Mouse (Mus musculus) gastrocnemius, postnatal 36 days (tissue): ENCODE measurements around the gene Ugt1a6b. TPM values are rescaled to one million over a fixed set of nuclear protein-coding genes. Genes with fewer than 3 reads are reported as not detected.

Experiments
- DNase-seq, 2 experiments: peaks; one replicate each; pipeline ENCODE4 v3.0.0; 2022
- intact Hi-C: fragments of 180-260 bp; cut with DNase I; formaldehyde crosslinking; loops from one replicate; pipeline ENCODE4 v1.15.1; 2025
- total RNA-seq, 2 experiments: library from RNA; stranded (reverse); gene quantifications; 2 replicates each; pipeline ENCODE4 v1.2.3; 2021

The Ugt1a6b gene
- total RNA-seq, 2 experiments from 2014 or later, result 0.43 to 0.74 TPM

DNA sequence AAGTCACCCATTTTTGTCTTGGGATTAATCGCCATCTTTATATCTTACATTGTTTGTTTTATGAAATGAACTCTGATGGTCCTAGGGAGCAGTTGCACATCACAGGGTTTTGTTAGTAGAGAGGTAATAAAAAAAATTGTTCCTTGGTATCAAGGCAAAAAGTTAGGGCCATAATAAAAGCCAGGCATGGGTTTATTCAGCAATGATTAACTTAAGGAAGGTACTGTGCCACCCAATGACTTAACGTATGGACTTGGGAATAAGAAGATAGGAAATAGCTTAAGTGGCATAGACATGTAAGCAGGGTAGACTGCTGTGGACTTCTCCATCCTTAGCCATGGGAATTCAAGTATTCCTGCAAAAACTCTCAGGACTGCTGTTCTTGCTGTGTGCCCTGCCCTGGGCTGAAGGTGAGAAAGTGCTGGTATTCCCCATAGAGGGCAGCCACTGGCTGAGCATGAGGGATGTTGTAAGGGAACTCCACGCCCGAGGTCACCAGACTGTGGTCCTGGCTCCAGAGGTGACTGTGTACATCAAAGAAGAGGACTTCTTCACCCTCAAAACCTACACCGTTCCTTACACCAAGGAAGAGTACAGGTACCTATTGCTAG is 83.4 kb downstream of the Ugt1a6b start:
- intact Hi-C loops, result no loop called here
- no peak for DNase-seq

DNA sequence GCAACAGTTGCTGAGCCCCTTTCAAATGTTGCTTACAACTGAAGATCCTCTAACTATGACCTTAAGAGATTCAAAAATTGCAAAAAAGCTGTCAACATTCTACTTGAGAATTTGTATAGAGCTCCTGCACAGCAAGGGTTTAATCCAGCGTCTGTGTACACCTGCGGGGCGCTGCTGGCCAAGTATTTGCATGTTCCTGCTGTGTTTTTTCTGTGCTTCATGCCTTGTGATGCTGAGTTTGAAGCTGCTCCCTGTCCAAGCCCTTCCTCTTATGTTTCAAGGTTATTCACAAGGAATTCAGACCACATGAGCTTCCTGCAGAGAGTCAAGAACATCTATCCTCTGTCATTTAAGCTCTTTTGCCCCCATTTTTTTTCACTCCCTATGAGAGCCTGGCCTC is 89.1 kb downstream of the Ugt1a6b start:
- DNase-seq, result no peak
- intact Hi-C loops, result no loop called here

DNA sequence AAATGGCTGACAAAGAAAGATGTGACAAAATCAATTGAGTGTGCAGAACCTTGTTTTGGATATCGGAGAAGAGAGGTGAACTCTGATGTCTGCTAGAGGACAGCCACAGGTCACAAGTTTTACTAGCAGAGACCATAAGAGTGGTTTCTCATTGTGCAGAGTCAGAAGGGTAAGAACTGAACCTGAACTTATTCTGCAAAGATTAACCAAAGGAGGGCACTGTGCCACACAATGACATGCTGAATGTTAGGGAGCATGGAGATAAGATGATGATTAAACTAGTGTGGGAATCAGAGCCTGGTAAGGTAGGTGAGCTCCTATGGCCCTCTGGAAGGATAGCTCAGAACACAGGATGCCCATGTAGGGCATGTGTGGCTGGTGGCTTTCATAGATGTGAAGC is 92.6 kb downstream of the Ugt1a6b start:
- intact Hi-C loops, result no loop called here
- DNase-seq, result no peak

DNA sequence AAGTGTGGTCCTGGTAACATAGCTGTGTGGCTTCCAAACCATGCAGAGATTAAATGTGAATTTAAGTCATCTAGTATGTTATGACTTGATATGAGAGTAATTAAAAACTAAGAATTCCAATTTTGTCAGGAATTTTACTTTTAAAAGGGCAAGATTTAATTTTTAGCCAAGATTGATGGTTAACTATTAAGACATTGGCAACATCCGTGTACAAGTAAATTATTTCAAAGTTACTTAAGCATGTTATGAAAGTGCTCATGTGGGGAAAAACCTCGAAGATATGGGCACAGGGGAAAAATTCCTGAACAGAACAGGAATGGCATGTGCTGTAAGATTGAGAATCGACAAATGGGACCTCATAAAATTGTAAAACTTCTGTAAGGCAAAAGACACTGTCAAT is 94.4 kb downstream of the Ugt1a6b start:
- no peak for DNase-seq
- intact Hi-C loops, result no loop called here

DNA sequence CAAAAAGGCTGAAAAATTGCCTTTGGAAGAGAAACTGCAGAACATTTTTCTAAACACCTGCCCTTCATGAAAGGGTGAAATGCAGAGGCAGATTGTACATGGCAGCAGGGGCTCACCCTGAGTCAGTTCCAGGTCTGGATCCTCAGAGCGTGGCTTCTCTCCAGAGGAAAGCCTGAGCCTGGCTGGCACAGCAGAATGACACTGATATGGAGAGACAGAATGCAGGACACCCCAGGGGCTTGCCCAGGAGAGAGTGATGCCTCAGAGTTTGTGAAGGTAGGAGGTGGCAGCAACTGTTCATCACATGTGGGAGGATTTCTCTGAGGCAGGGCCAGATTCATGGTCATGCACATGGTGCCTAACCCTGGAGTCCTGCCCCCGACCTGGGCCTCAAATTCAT is 96.9 kb downstream of the Ugt1a6b start:
- DNase-seq, result no peak
- intact Hi-C loops, result no loop called here

DNA sequence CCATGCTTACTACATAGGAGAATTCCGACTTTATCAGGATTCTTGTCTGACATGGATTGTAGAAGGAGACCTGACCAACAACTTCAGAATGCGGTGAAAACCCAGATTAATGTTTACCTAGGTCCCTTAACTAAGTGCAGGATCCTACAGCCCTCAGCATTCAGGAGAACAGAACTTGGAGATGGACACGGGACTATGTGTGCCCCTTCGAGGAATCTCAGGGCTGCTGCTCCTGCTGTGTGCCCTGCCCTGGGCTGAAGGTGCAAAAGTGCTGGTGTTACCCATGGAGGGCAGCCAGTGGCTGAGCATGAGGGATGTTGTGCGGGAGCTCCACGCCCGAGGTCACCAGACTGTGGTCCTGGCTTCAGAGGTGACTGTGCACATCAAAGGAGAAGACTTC is 97.4 kb downstream of the Ugt1a6b start, which contains the start of gene Ugt1a2:
Gene Ugt1a2 (plus strand): TSS at position 146 of the 400 bp plus-strand sequence.
- intact Hi-C loops, result no loop called here
- no peak for DNase-seq

DNA sequence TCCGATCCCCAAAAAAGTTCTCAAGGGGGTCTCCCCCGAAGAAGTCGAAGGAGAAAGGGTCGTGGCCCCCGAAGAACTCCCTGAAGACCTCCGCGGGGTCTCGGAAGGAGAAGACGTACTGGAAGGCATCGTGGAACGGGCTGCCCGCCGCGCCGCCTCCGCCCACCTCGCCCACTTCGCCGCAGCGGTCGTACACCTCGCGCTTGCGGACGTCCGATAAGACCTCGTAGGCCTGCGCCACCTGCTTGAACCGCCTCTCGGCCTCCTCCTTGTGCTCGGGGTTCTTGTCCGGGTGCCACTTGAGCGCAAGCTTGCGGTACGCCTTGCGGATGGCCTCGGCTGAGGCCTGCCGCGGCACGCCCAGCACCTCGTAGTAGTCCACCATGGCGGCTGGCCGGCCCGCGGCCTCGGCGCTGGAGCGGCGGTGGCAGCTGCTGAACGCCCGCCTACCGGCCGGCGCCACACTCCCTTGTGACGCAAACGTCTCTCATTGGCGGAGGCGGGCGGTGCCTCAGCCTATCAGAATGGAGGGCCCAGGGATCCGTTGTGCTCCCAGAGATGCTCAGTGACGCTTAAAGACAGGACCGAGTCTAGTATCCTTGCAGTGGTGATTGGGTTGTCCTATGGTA is 102.4 kb downstream of the Ugt1a6b start, which contains the start of gene Dnajb3:
Gene Dnajb3 (minus strand): TSS at position 489 of the 629 bp plus-strand sequence.
- DNase-seq, result peak in 1 of 2 experiments; percentile 54
- intact Hi-C loops, result no loop called here

DNA sequence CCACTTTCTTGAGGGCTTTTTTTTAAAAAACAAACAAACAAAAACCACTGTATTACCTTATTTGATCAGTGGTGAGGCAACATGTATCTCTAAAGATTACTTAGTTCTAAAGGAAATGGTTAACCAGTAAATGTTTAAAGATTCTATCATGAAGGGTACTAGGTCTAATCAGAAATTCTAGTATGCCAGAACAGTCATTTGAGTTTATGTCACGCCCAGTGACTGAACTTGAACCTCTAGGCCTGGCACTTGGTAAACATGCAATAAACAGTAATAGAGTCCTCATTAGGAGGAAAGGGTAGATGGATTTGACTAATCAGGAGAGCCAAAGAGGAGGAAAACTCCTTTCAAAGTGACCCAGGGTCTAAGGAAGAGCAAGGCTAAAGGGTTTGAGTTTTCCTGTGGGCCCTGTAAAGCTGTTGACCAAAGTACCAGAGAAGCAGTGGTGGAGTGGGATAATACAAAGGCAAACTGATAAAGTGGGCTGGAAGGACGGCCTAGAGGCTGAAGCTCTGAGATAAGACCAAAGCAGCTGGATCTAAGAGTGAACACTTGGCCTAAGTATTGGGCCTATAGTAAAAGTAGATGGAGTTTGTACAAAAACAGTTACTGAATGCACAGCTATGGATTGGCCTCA is 103.9 kb downstream of the Ugt1a6b start:
- no peak for DNase-seq

DNA sequence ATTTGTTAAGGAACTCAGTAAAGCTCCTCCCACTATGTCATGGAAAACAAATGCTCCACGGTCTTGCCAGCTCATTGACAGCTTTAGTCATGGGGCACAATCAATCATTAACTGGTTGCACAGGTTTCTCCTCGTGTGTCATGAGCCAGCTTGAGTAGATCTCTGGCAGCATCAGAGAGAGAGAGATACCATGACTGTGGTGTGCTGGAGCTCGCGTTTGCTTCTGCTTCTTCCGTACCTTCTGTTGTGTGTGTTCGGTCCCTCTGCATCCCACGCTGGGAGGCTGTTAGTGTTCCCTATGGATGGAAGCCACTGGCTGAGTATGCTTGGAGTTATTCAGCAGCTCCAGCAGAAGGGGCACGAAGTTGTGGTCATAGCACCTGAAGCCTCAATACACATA is 108.8 kb downstream of the Ugt1a6b start, which contains the start of gene Ugt1a1:
Gene Ugt1a1 (plus strand): TSS at position 148 of the 400 bp plus-strand sequence.
- intact Hi-C loops, result no loop called here
- DNase-seq, result no peak

More for the DNA sequence above, 103.9 kb downstream of the Ugt1a6b start:
- intact Hi-C loops, result no loop called here

DNA sequence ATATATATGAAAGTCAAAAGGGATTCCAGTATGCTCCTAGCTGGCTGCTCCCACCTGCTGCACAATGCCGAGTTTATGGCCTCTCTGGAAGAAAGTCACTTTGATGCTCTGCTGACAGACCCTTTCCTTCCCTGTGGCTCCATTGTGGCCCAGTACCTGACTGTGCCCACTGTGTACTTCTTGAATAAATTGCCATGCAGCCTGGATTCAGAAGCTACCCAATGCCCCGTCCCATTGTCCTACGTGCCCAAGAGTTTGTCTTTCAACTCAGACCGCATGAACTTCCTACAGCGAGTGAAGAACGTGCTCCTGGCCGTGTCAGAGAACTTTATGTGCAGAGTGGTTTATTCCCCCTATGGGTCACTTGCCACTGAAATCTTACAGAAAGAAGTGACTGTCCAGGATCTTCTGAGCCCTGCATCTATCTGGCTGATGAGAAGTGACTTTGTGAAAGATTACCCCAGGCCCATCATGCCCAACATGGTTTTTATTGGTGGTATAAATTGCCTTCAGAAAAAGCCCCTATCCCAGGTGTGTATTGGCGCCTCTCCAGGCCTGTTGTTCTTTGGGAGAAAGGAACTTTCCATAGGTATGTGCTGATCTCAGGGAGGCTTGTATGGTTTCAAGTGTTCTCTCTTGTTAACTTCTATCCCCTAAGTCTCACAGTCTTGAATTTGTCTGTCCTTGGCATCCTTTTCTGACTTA is 109.4 kb downstream of the Ugt1a6b start:
- DNase-seq, result peak in 1 of 2 experiments; percentile 8
- intact Hi-C loops, result no loop called here

DNA sequence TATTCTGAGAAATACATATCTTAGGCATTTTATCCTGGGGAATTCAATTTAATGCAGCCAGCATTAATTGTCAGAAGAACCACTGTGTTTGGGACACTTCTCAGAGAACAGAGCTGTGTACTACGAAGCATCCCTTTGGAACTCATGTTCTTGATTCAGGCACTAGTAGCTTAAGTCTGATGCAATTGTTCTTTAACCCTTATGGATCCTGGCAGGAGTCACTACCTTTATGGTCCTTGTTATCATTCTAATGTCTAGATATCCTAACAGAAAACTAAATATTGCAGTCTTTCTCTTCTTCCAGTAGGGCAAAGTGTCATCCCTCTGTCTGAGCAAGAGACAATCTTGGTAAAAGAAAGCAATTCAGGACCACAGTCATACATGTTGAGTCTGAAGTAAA is 110.0 kb downstream of the Ugt1a6b start:
- intact Hi-C loops, result no loop called here
- DNase-seq, result no peak

DNA sequence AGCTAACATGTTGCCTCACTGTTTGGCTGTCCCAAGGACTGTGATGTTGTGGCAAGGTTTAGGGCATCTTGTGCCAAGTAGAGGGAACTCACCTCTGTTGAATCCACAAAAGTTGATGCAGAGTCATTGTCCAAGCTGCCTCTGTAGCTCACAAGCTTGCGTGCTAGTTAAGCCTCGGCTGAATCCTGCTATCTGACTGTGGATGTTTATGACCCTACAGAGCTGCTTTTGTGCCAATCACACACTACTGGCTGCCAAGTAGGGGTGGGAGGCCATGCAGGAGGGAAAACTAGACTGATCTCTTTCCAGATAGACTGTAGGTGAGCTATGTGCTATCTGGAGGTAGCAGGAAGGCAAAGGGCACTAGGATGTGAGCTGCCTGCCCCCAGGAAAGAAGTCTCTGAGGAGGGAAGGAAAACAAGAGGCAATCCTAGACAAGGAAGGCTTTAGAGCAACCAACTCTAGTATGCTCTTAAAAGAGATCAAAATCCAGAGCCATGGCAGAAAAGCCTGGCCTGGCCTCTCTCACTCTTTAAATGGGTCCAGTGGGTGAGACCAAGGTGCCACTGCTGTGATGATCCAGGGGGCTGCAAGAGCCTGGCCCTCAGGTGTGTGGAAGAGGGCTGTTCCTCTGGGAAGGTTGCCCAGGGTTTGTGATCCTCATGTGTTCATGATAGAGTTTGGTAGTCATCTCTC is 110.9 kb downstream of the Ugt1a6b start:
- intact Hi-C loops, result no loop called here
- DNase-seq, result peak in 1 of 2 experiments; percentile 8

DNA sequence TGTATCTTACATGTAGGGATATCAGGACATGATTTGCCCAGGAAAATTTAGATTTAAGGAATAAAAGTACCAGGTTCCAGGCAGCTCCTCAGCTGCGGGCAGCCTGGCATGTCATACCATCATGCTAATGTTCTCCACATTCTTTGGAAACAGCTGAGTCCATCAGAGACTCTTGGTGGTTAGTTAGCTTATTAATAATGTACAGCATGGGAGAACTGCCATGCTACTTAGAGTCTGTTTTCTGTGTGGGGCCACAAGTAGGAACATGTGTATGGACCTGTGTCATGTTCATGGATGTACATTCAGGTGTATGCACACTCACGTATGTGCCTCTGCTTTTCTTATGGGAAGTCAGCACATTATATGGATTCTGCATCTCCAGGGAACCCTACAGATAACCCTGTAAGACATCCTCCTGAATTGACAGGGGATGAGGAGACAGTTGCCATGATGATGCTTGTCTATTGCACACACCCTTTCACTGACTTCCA is 111.5 kb downstream of the Ugt1a6b start:
- DNase-seq, result no peak
- intact Hi-C loops, result no loop called here

DNA sequence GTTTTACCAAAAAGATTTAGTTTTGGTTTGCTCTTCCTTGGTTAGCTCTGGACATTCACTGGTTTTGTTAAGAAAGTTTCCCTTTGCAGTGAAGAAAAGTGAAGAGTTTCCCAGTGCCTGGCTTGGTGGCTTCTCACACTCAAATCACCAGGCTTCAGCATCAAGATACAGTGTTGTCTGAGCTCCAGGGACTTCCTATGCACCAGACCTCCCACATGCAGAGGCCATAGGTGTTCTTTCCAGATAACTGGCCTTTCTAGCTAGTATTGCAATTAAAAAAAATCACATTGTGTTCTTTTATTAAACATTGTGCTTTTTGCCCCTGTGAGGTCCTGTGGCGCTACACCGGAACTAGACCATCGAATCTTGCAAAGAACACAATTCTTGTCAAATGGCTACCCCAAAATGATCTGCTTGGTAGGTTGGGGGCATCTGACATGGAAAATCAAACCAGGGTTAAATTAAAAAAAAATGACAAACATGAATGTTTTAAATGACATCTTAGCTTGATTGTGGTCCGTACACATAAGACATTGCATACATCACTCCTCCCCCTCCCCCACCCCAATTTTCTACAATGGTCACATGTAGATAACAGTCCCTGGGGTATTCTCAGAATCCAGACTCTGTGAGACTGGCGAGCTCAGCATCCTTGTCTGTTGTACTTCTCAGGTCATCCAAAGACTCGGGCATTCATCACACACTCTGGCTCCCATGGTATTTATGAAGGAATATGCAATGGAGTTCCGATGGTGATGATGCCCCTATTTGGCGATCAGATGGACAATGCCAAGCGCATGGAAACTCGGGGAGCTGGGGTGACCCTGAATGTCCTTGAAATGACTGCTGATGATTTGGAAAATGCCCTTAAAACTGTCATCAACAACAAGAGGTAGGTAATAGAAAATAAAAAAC is 112.7 kb downstream of the Ugt1a6b start:
- intact Hi-C loops, result no loop called here
- no peak for DNase-seq

DNA sequence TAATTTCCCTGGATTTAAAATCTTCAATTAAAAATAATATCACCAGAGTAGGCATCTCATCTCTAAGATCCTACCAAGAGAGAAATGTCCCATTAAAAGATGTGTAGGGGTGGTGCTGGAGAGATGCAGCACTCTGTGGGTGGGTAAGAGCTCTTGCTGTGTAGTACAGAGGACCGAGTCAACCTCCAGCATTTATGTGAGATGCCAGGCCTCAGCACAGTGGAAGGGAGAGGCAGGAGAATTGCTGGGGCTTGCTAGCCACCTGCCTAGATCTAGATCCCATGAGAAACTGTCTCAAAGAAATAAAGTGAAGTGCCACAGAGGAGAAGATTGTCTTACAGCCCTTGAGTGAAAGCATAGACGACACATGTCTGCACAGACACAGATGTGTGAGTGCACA is 113.5 kb downstream of the Ugt1a6b start:
- intact Hi-C loops, result no loop called here
- no peak for DNase-seq

DNA sequence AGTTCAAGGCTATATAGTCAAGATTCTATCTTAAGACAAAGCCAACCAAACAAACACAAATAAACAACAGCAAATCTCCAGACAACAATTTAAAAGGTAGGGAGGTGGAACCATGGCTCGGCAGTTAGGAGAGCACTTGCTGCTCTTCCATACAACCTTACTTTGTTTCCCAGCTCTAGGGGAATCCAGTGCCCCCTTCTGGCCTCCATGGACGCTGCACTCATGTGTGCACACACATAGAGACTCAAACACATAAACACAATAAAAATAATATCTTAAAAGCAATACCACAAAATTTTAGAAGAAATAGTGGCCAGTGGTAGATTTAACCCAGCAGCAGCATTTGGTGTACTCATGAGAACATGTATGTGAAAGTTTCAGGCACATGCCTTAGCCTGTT is 114.1 kb downstream of the Ugt1a6b start:
- intact Hi-C loops, result no loop called here
- DNase-seq, result no peak

DNA sequence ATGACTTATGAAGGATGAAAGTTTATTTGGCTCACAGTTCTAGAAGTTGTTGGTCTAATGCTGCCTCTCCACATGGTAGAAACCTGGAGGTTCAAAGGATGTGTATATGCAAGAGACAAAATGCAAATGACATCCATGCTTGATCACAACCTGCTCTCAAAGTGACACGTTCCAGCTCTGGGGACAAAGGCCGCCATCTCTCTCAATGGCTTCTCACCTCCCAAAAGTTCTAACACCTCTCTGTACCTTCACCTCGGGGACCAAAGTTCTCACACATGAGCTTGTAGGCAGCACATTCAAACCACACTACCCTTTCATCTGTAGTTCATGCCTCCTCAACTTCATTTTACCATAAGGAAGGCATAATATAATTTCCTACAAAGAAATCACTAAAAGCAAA is 114.5 kb downstream of the Ugt1a6b start:
- no peak for DNase-seq
- intact Hi-C loops, result no loop called here

DNA sequence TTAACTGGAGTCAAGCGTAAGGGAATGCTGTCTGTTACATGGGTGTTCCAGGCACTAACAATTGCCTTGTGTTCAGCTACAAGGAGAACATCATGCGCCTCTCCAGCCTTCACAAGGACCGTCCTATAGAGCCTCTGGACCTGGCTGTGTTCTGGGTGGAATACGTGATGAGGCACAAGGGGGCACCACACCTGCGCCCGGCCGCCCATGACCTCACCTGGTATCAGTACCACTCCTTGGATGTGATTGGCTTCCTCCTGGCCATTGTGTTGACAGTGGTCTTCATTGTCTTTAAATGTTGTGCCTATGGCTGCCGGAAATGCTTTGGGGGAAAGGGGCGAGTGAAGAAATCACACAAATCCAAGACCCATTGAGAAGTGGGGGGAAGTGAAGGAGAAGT is 115.0 kb downstream of the Ugt1a6b start:
- DNase-seq, result peak in 1 of 2 experiments; percentile 14
- intact Hi-C loops, result no loop called here

DNA sequence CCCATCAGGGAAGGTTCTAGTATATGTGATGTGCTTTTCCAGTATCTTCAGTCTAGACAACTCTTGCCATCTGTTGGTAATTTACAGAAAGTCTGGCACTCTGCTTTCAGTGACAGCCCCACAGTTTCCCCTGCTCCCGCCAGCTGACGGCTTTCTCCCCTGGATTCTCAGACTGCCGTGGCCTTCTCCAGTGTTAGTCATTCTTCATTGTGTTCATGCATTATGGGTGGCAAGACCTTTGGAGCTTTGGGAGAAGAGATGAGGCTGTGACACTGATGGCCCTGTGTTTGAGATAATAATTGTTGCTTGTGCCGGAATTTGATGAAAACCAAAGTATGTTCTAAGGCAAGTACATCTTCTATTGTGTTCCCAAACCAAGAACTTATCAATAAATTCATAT is 115.5 kb downstream of the Ugt1a6b start:
- intact Hi-C loops, result no loop called here

More for the DNA sequence above, 115.5 kb downstream of the Ugt1a6b start:
- no peak for DNase-seq
